Mouse (Mus musculus) activated CD4-positive, CD25-positive, alpha-beta regulatory T cell, adult 4 months (primary cell): ENCODE data around the gene Aloxe3. TPM values are rescaled to one million over a fixed set of nuclear protein-coding genes. Genes with fewer than 3 reads are reported as not detected.

Experiments used
- ATAC-seq: one replicate; pipeline ENCODE4 v1.8.0; 2017
- polyA plus RNA-seq, 2 experiments: library from polyadenylated mRNA; unstranded; fragments of 100-300 nt; shearing (Covaris generic); gene quantifications; one replicate each; pipeline ENCODE4 v1.2.1; 2017

Gene Aloxe3
- polyA plus RNA-seq, 2 experiments from 2014 or later, result 0.09 TPM; not detected in 1

DNA sequence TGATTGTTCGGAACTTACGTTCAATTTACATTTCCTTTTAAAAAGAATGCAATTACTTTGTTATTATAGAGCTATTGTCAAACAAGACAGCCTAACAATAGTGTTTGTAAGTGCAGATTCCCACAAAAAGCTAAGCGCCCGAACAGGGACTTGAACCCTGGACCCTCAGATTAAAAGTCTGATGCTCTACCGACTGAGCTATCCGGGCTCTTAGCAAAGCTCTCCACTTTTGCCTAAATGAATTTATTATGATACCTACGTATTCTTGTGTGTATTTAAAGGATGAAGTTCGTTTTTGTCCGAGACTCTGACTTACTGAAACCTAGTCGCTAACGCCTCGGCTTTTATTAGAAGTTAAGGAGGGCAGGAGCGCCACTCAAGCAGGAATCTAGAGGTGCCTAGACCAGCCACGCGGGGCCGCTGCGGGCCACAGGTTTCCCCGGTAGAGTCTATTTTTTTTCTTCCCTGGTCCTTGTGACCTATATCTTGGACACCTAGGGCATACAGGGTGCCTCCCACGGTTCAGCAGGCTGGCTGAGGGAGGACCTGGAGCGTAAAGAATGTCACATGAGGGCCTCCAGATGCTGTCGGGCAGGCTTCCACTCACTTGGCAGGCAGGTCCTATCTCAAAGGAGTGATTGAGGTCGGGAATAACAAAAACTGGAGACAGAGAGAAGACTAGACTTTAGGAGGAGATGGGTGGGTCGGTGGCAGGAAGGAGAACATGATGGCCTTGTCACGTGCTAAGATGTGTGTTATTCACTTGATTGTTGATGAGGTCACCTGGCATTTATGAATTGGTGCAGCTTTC is 450 bp upstream of the Aloxe3 start:
- ATAC-seq, result peak; percentile 44

- ATAC-seq, result no peak
Measured at GRCm38 (mm10) chr11:69125919-69126705, 416 bp downstream of the Aloxe3 start.

- ATAC-seq, result no peak
Measured at GRCm38 (mm10) chr11:69126706-69127095, 1.0 kb downstream of the Aloxe3 start.

DNA sequence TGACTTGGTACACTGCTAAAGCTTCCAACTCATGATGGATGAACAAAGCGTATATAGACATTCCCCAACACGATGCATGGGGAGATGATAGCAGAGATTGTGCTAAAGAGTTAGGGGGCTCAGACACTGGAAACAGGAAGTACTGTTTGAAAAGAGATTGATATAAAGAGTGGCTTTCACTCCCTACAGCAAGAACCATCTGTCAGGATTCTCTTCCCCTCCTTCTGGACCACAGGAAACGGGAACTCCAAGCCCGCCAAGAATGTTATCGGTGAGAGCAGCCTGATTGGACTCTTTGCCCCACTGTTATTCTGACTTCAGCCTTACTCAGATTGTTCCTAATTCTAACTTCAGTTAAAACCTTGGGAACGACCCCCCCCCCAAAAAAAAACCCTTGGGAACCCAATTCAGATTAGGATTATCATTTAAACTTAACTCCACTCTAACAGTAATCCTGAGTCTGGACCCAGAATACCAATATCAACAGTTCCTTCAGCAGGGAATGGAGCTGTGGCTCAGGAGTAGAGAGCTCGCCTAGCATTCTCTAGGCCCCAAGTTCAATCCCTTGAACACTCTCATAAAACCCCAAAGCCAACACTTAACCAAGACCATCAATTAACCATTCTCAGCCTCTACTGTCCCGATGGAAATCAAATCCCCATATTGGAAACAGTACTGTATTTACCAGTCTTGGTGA is 2.9 kb downstream of the Aloxe3 start:
- no peak for ATAC-seq

- no peak for ATAC-seq
Measured at GRCm38 (mm10) chr11:69133566-69133922, 7.8 kb downstream of the Aloxe3 start.

- ATAC-seq, result no peak
Measured at GRCm38 (mm10) chr11:69133923-69134621, 8.4 kb downstream of the Aloxe3 start.

GRCm38 (mm10) chr11:69134622-69134968 is 8.9 kb downstream of the Aloxe3 start:
- no peak for ATAC-seq

GRCm38 (mm10) chr11:69135361-69135760 is 9.7 kb downstream of the Aloxe3 start:
- no peak for ATAC-seq

GRCm38 (mm10) chr11:69147546-69147945 is 21.9 kb downstream of the Aloxe3 start:
- no peak for ATAC-seq

GRCm38 (mm10) chr11:69148451-69148960 is 22.8 kb downstream of the Aloxe3 start:
- no peak for ATAC-seq

DNA sequence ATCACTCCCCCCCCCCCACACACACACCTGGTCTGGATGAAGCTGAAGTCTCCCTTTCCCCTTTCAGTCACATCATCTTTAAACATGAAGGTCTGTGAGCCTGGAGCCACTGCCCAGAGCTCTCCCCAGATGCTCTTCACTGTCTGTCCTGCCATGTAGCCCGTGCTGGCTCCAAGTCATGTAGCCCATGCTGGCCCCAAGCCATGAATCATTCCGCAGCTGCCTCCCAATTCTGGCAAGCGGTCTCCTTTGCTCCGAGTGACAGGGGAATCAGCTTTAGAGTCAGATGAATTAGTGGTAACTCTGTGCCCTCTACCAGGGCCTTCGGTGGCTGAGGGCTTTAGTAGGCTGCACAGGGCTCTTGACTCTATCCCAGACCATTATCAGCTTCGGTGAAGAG is 24.0 kb downstream of the Aloxe3 start:
- no peak for ATAC-seq

DNA sequence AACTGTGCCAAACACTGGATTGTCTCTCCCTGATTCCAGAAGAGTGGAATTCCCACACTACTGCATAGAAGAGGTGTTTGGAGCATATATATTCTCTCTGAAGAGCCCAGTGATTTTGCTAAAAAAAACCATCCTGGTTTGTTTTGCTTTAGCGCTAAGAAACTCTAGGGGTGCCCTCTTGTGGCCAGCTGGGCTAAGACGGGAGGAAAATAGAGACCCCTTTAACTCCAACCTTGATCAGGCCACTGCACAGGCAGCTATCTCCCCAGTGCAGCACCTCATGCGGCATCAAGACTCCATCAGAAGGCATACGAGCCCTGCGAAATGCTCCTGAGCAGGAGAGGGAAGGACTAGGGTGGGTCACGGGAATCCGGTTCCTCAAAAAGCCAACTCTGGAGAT is 24.7 kb downstream of the Aloxe3 start:
- no peak for ATAC-seq

DNA sequence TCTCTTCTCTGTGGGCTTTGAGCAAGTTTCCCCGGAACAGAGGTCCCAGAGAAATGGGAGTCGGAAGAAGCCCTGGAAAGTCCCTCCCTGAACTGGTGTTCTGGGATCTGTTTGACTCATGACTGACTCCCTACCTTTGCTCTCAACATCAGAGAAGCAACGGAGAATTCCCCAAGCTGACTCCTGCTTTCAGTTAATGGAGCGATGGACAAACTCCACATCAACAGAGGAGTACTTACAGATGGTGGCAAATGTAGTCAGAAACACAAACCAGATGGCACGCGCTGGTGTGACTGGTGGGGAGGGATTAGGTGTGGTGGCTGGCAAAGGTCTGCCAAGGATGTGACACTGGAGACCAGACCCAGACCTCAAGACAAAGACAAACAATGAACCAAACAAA is 25.3 kb downstream of the Aloxe3 start:
- no peak for ATAC-seq

DNA sequence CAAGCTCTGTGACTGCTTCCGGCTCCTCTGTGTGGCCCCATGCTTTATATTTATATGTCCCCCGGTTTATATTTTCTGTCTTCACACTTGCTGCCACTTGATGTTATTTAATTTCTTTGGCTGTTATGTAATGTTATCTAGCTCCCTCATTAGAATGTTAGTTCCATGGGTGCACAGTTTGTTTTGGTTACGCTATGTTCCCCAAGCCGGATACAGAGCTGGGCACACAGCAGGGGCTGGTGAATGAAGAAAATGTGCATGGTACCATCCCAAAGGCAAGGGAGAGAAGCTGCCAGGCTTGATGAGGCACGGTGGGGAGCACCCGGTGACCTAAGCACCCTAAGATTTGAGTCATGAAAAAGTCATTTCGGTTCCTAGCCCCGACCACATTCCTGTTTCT is 28.1 kb downstream of the Aloxe3 start:
- no peak for ATAC-seq

DNA sequence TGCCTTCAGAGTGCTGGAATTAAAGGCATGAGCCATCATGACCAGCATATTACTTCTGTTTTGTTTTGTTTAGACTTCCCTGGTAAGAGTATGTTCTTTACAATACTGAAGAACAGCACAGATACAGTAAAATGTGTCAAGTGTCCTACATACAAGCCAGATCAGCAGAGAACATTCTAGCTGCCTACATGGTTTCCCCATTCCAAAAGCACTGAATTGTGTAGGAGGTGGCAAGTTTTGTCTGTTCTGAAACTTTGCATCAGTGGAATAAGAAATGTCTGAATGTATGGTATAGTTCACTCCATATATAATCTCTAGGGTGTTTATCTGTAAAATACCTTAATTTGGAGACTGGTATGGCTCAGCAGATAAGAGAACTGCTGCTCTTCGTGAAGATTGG is 29.7 kb downstream of the Aloxe3 start:
- no peak for ATAC-seq

DNA sequence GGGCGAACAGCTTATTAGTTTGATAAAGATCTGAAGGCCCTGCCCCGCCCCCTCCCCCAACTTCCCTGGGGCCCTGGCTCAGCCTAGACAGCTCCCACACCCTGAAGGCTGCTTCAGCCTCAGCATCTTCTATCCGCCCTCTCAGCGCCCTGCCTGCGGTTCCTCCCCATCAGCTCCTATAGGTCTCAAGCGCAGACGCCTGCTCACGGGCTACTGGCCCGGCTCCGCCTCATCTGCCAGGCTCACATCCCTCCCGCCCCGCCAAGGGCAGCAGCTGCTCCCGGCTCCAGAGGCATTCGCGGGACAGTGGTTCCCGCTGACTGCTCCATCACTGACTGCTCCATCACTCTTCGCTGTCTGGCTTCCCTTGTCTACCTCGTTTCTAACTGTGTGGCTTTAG is 31.1 kb downstream of the Aloxe3 start, which contains the start of gene Alox12b:
Gene Alox12b, plus strand, starts transcription at position 190 of the 400 bp plus-strand sequence.
- no peak for ATAC-seq

GRCm38 (mm10) chr11:69169313-69169712 is 43.6 kb downstream of the Aloxe3 start:
- no peak for ATAC-seq

DNA sequence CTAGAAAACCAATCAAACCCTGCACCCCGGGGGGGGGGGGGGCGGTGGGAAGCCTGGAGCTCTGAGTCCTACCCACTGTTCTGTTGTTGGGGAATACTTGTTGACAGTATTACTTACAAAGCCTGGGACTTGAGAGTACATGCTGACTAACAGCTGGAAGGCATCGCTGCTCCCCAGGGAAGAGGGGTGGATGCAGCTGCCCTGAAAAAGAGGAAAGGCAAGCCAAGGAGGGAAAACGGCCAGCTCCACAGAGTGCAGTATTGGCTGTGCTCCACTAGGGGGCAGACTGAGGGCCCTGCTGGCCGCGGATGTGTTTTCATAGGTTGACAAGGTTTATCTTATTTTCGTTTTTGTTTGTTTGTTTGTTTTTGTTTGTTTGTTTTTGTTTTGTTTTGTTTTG is 45.9 kb downstream of the Aloxe3 start:
- no peak for ATAC-seq

DNA sequence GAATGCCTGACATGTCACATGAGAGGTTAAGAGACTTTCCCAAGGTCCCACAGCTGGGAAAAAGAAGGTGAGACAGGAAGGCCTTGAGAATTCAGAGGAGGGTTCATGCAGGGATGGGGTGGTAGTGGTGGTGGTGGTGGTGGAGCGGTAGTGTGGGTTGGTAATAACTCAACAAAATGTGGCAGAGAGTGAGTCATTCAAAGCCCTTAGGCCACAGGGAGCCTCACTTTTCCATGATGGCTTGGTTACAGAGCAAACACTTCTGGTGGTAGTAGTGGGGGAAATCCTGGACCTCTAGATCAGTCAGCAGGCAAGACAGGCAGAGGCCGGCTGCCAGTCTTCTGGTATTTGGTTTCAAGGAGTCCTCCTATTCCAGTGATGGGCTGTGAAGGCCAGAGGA is 46.9 kb downstream of the Aloxe3 start:
- no peak for ATAC-seq

- ATAC-seq, result no peak
Measured at GRCm38 (mm10) chr11:69174722-69175121, 49.0 kb downstream of the Aloxe3 start.

GRCm38 (mm10) chr11:69178525-69178924 is 52.8 kb downstream of the Aloxe3 start:
- no peak for ATAC-seq

GRCm38 (mm10) chr11:69179512-69179911 is 53.8 kb downstream of the Aloxe3 start:
- no peak for ATAC-seq

GRCm38 (mm10) chr11:69180120-69180519 is 54.4 kb downstream of the Aloxe3 start:
- ATAC-seq, result no peak
